Mouse (Mus musculus): Measurements from ENCODE around the gene Cntnap4. TPM values are rescaled to one million over a fixed set of nuclear protein-coding genes. Genes with fewer than 3 reads are reported as not detected.

Cntnap4 gene
- polyA plus RNA-seq, 1 experiment from 2014 or later: 0.07 TPM

DNA sequence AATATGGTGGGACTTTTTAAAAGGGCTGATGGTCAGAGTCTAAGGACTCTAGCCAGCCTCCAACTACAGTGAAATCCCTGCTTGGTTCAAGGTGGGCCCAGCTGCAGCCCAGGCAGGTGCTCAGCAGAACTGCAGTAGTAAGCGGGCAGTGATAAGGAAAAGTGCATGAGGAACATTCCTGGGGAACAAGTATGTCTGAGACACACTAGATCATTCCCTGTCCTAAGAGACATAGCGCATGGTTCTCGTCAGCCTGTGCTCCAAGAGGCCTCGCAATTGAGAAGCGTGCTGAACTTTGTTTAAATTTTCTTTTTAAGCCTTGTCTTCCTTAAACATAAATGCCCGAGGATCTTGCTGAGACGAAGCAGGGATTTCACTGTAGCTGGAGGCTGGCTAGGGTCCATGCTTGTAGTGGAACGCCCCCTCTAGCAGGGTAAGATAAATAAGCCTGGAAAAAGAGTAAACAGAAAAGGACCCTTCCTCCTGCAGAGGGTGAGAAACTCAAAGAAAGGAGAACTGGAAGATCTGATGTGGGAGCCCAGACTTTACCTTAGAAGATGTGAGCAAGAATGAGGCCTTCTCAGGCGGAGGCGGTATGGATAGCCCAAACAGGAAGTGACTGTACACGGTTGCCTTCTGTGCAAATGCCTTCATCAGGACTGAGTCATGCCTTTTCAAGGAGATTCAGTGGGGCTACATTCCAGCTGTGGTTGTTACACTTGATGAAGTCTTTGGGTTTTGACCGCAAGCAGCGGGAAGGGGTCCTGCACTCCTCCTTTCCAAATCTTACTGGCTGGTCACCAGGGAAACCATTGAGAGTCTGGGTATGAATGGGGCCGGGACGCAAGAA lies 161.0 kb downstream of the Cntnap4 start:
- Histone ChIP-seq H3K9ac (ENCODE audit: low read length) (no peak overlapping the region), H3K27me3 (ENCODE audit: control insufficient read depth, insufficient read depth, low read length) (no peaks in the 10 kb centered on the region), H3K9me3 (ENCODE audit: control insufficient read depth, low read length) (no peaks in the 10 kb centered on the region), H3K36me3 (ENCODE audit: control insufficient read depth, insufficient read depth, low read length) (no peaks in the 10 kb centered on the region), H3K4me1 (ENCODE audit: control insufficient read depth in 2 of 2, insufficient read depth in 2 of 2, low read length in 2 of 2) (no peaks in the 10 kb centered on the region), H3K27ac (replicated peaks in 1 of 2; ENCODE audit: control insufficient read depth in 1 of 2, insufficient read depth in 1 of 2, low read depth in 2 of 2, low read length in 2 of 2) (no peak overlapping the region), H3K4me2 (ENCODE audit: low read length) (no peak overlapping the region), H3K4me3 (ENCODE audit: control insufficient read depth in 1 of 2, insufficient read depth in 1 of 2, low read depth in 1 of 2, low read length in 2 of 2) (no peak overlapping the region)
- 81% methylated on average over 15 of the region's 15 CpGs for WGBS
- no peak for ATAC-seq (ENCODE audit: insufficient number of reproducible peaks, insufficient read depth, low FRiP score, low read depth)

DNA sequence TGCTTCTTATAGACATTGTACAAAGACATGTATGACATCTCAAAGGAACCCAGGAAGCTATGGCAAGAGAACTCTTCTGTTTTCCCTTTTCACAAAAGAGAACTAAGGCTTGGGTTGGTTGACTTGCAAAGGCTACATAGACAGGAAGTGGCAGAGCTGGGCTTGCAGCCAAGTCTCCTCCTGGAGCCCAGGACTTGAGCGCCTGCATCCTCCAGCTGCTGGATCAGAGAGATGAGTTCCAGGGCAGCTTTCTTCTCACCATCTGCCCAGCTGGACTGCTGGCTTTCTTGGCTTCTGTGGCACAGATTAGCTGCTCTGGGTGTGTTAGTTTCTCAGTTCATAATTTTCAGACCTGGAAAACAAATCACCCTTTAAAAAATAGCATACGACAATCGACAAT lies 165.7 kb downstream of the Cntnap4 start:
- no peak overlapping the region for H3K9ac ChIP-seq (ENCODE audit: low read length)
- no peaks in the 10 kb centered on the region for H3K9me3 ChIP-seq (ENCODE audit: control insufficient read depth, low read length)
- no peaks in the 10 kb centered on the region for H3K27me3 ChIP-seq (ENCODE audit: control insufficient read depth, insufficient read depth, low read length)
- H3K4me3 ChIP-seq (ENCODE audit: control insufficient read depth in 1 of 2, insufficient read depth in 1 of 2, low read depth in 1 of 2, low read length in 2 of 2): no peak overlapping the region
- H3K27ac ChIP-seq (replicated peaks in 1 of 2; ENCODE audit: control insufficient read depth in 1 of 2, insufficient read depth in 1 of 2, low read depth in 2 of 2, low read length in 2 of 2): no peak overlapping the region
- ATAC-seq (ENCODE audit: insufficient number of reproducible peaks, insufficient read depth, low FRiP score, low read depth): no peak
- no peaks in the 10 kb centered on the region for H3K4me1 ChIP-seq (ENCODE audit: control insufficient read depth in 2 of 2, insufficient read depth in 2 of 2, low read length in 2 of 2)
- H3K36me3 ChIP-seq (ENCODE audit: control insufficient read depth, insufficient read depth, low read length): no peaks in the 10 kb centered on the region
- WGBS: 72% methylated on average over 3 of the region's 3 CpGs
- no peak overlapping the region for H3K4me2 ChIP-seq (ENCODE audit: low read length)

DNA sequence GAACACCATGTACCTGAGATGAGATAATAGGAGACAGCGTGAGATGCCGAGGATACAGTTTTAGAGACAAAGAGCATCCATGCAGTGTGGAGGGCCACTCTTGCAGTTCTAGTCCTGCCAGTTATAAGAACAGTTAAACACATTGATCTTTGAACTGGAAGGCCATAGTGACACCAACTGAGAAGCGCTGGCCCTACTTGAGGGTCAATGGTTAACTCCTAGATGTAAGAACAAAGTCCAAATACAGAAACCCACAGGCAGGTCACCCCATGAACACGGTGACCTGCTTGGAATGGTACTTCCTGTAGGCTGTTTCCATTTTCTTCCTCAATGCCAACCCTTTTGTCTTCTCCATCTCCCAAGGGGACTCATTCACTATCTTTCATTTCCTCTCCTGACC lies 173.5 kb downstream of the Cntnap4 start:
- no peak overlapping the region for H3K4me3 ChIP-seq (ENCODE audit: control insufficient read depth in 1 of 2, insufficient read depth in 1 of 2, low read depth in 1 of 2, low read length in 2 of 2)
- no peaks in the 10 kb centered on the region for H3K9me3 ChIP-seq (ENCODE audit: control insufficient read depth, low read length)
- no peak overlapping the region for H3K4me2 ChIP-seq (ENCODE audit: low read length)
- WGBS: 79% methylated on average over 4 of the region's 4 CpGs
- no peak overlapping the region for H3K27ac ChIP-seq (replicated peaks in 1 of 2; ENCODE audit: control insufficient read depth in 1 of 2, insufficient read depth in 1 of 2, low read depth in 2 of 2, low read length in 2 of 2)
- ATAC-seq (ENCODE audit: insufficient number of reproducible peaks, insufficient read depth, low FRiP score, low read depth): no peak
- H3K4me1 ChIP-seq (ENCODE audit: control insufficient read depth in 2 of 2, insufficient read depth in 2 of 2, low read length in 2 of 2): no peaks in the 10 kb centered on the region
- H3K36me3 ChIP-seq (ENCODE audit: control insufficient read depth, insufficient read depth, low read length): no peaks in the 10 kb centered on the region
- no peak overlapping the region for H3K9ac ChIP-seq (ENCODE audit: low read length)
- H3K27me3 ChIP-seq (ENCODE audit: control insufficient read depth, insufficient read depth, low read length): no peaks in the 10 kb centered on the region

DNA sequence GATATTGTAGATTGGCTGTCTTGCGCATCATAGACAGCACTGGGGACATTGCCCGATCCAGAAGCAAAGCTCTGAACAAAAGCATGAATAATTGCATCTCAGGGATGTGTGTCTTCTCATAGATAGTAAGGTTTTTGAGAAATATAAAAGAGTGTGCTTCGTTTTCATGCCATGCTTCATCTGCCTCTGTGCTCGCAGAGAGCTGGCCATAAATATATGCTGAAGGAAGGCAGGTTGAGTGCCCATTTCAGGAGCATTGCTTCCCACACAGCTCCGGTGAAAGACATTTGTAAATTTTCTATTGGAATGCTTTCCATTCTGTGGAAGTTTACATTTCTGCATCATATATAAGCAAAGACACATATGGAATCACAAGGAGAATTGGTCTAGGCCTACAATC lies 177.5 kb downstream of the Cntnap4 start:
- Histone ChIP-seq H3K4me2 (ENCODE audit: low read length) (no peak overlapping the region), H3K4me3 (ENCODE audit: control insufficient read depth in 1 of 2, insufficient read depth in 1 of 2, low read depth in 1 of 2, low read length in 2 of 2) (no peak overlapping the region), H3K4me1 (ENCODE audit: control insufficient read depth in 2 of 2, insufficient read depth in 2 of 2, low read length in 2 of 2) (no peaks in the 10 kb centered on the region), H3K27ac (replicated peaks in 1 of 2; ENCODE audit: control insufficient read depth in 1 of 2, insufficient read depth in 1 of 2, low read depth in 2 of 2, low read length in 2 of 2) (no peak overlapping the region), H3K27me3 (ENCODE audit: control insufficient read depth, insufficient read depth, low read length) (no peaks in the 10 kb centered on the region), H3K9me3 (ENCODE audit: control insufficient read depth, low read length) (no peaks in the 10 kb centered on the region), H3K36me3 (ENCODE audit: control insufficient read depth, insufficient read depth, low read length) (no peaks in the 10 kb centered on the region), H3K9ac (ENCODE audit: low read length) (no peak overlapping the region)
- ATAC-seq (ENCODE audit: insufficient number of reproducible peaks, insufficient read depth, low FRiP score, low read depth): no peak
- 80% methylated on average over 5 of the region's 5 CpGs for WGBS

DNA sequence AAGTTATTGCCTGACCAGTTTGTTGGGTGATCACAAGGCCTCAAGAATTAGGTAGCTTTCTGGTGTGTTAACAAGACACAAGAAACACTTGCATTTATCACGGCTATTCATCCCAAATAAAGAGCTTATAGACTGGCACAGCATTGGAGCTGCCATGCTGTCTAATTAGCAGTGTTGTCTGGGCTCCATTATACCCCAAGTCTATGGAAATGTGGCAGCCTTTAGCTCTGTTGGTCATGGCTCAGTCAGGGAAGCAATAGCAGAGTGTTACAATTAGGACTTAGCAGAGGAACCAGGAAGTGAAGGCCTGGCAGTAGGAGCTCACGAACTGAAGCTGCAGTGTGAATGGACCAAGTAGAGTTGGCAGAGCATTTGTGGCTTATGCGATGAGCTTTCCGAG lies 185.3 kb downstream of the Cntnap4 start:
- Histone ChIP-seq H3K36me3 (ENCODE audit: control insufficient read depth, insufficient read depth, low read length) (no peaks in the 10 kb centered on the region), H3K27me3 (ENCODE audit: control insufficient read depth, insufficient read depth, low read length) (no peaks in the 10 kb centered on the region), H3K9ac (ENCODE audit: low read length) (no peak overlapping the region), H3K27ac (replicated peaks in 1 of 2; ENCODE audit: control insufficient read depth in 1 of 2, insufficient read depth in 1 of 2, low read depth in 2 of 2, low read length in 2 of 2) (no peak overlapping the region), H3K4me2 (ENCODE audit: low read length) (no peak overlapping the region), H3K4me3 (ENCODE audit: control insufficient read depth in 1 of 2, insufficient read depth in 1 of 2, low read depth in 1 of 2, low read length in 2 of 2) (no peak overlapping the region), H3K4me1 (ENCODE audit: control insufficient read depth in 2 of 2, insufficient read depth in 2 of 2, low read length in 2 of 2) (no peaks in the 10 kb centered on the region), H3K9me3 (ENCODE audit: control insufficient read depth, low read length) (no peaks in the 10 kb centered on the region)
- 79% methylated on average over 4 of the region's 4 CpGs for WGBS
- ATAC-seq (ENCODE audit: insufficient number of reproducible peaks, insufficient read depth, low FRiP score, low read depth): no peak

DNA sequence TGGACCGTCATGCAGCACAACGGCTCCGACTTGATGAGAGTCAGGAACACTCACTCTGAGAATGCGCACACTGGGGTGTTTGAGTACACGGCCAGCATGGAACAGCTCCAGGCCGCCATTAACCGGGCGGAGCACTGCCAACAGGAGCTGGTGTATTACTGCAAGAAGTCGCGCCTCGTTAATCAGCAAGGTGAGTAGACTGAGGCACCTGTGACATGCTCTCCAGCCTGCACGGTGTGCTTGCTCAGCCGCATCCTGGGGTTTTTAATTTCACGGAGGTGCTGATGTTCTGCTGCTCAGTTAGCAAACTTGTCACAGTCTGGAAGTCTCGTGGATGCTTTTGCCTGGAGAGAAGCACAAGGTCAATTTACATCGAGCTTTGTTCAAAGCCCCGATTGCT lies 233.2 kb downstream of the Cntnap4 start:
- no peaks in the 10 kb centered on the region for H3K4me1 ChIP-seq (ENCODE audit: control insufficient read depth in 2 of 2, insufficient read depth in 2 of 2, low read length in 2 of 2)
- no peak overlapping the region for H3K27ac ChIP-seq (replicated peaks in 1 of 2; ENCODE audit: control insufficient read depth in 1 of 2, insufficient read depth in 1 of 2, low read depth in 2 of 2, low read length in 2 of 2)
- H3K4me3 ChIP-seq (ENCODE audit: control insufficient read depth in 1 of 2, insufficient read depth in 1 of 2, low read depth in 1 of 2, low read length in 2 of 2): no peak overlapping the region
- H3K9ac ChIP-seq (ENCODE audit: low read length): no peak overlapping the region
- no peaks in the 10 kb centered on the region for H3K36me3 ChIP-seq (ENCODE audit: control insufficient read depth, insufficient read depth, low read length)
- H3K27me3 ChIP-seq (ENCODE audit: control insufficient read depth, insufficient read depth, low read length): no peaks in the 10 kb centered on the region
- 91% methylated on average over 17 of the region's 17 CpGs for WGBS
- no peak overlapping the region for H3K4me2 ChIP-seq (ENCODE audit: low read length)
- no peak for ATAC-seq (ENCODE audit: insufficient number of reproducible peaks, insufficient read depth, low FRiP score, low read depth)
- 0 out of 2 replicates have a peak, but pooled peaks cover 2% of the 10 kb centered on the region for H3K9me3 ChIP-seq (ENCODE audit: control insufficient read depth, low read length)

DNA sequence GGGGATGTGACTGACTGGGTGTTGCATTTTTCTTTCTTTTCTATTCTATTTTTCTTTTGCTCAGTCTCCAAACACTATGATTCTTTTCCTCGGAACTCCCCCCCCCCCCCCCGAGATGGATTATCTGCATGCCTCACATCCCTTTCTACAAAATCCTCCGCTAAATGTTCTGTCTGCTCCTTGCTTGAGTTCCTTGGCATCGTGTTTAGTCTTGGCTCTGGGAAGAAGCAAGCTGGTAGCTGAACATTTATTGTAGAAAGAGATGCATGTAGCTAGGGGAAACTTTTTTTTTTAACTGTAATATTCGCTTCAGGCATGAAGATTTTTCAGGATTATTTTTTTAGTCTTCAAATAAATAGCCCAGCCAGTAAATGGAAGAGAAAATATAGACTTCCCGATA lies 239.5 kb downstream of the Cntnap4 start:
- whole genome bisulfite sequencing: 64% methylated on average over 6 of the region's 6 CpGs
- no peaks in the 10 kb centered on the region for H3K27me3 ChIP-seq (ENCODE audit: control insufficient read depth, insufficient read depth, low read length)

DNA sequence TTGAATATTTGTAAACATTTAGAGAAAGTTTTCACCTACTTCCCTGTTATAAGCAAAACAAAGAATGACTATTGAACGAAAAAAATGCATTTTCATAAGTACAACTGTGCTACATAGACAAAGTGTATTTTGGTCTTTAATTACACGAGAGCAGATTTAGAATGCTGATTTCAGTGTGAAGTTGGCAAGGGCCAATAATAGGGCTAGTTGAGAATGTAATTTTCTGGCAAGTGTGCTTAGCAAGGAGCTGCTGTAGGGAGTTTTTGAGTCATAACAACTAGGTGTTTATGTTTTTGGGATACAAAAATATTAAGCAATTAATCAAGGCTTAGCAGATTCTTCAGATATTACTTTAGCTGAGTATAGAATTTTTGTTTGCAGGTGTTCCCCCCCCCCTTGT lies 271.2 kb downstream of the Cntnap4 start:
- 63% methylated on average over 2 of the region's 2 CpGs for WGBS
- no peaks in the 10 kb centered on the region for H3K27me3 ChIP-seq (ENCODE audit: control insufficient read depth, insufficient read depth, low read length)
- H3K4me3 ChIP-seq (ENCODE audit: control insufficient read depth in 1 of 2, insufficient read depth in 1 of 2, low read depth in 1 of 2, low read length in 2 of 2): no peak overlapping the region
- H3K4me1 ChIP-seq (ENCODE audit: control insufficient read depth in 2 of 2, insufficient read depth in 2 of 2, low read length in 2 of 2): no peaks in the 10 kb centered on the region
- no peak overlapping the region for H3K27ac ChIP-seq (replicated peaks in 1 of 2; ENCODE audit: control insufficient read depth in 1 of 2, insufficient read depth in 1 of 2, low read depth in 2 of 2, low read length in 2 of 2)
- H3K36me3 ChIP-seq (ENCODE audit: control insufficient read depth, insufficient read depth, low read length): no peaks in the 10 kb centered on the region
- no peaks in the 10 kb centered on the region for H3K9me3 ChIP-seq (ENCODE audit: control insufficient read depth, low read length)
- H3K9ac ChIP-seq (ENCODE audit: low read length): no peak overlapping the region
- no peak for ATAC-seq (ENCODE audit: insufficient number of reproducible peaks, insufficient read depth, low FRiP score, low read depth)
- H3K4me2 ChIP-seq (ENCODE audit: low read length): no peak overlapping the region

More for the DNA sequence above, 239.5 kb downstream of the Cntnap4 start:
- Histone ChIP-seq H3K4me3 (ENCODE audit: control insufficient read depth in 1 of 2, insufficient read depth in 1 of 2, low read depth in 1 of 2, low read length in 2 of 2) (no peak overlapping the region), H3K4me2 (ENCODE audit: low read length) (no peak overlapping the region), H3K9me3 (ENCODE audit: control insufficient read depth, low read length) (no peaks in the 10 kb centered on the region), H3K36me3 (ENCODE audit: control insufficient read depth, insufficient read depth, low read length) (no peaks in the 10 kb centered on the region), H3K27ac (replicated peaks in 1 of 2; ENCODE audit: control insufficient read depth in 1 of 2, insufficient read depth in 1 of 2, low read depth in 2 of 2, low read length in 2 of 2) (no peak overlapping the region), H3K4me1 (ENCODE audit: control insufficient read depth in 2 of 2, insufficient read depth in 2 of 2, low read length in 2 of 2) (no peaks in the 10 kb centered on the region), H3K9ac (ENCODE audit: low read length) (no peak overlapping the region)
- no peak for ATAC-seq (ENCODE audit: insufficient number of reproducible peaks, insufficient read depth, low FRiP score, low read depth)

All from heart, embryonic 14.5 days (tissue).